Mouse (Mus musculus) lung, adult 2 months (tissue): Measurements from ENCODE around the gene Rfx5. TPM values are rescaled to one million over a fixed set of nuclear protein-coding genes. Genes with fewer than 3 reads are reported as not detected.
A peak's percentile ranks its signal among the peaks of the same experiment; 100 is the strongest.
"Not testable (repeated sequence)": the region's sequence is repeated elsewhere in the genome, so short reads cannot be mapped to it uniquely, and the experiment has no call there.

Source experiments
- DNase-seq: peaks from one replicate; pipeline ENCODE4 v3.0.0; 2022
- H3K4me1 ChIP-seq: fragments of 200-500 bp; 2 replicates; pipeline ENCODE4 v1.6.1; 2011; ENCODE audit warnings: low read length; ENCODE audit not compliant: control insufficient read depth, insufficient read depth
- H3K4me3 ChIP-seq: fragments of 200-500 bp; replicated peaks from 2 replicates; pipeline ENCODE3; 2011; ENCODE audit warnings: low read depth, mild to moderate bottlenecking, control low read depth, low read length; ENCODE audit errors: extremely low read depth
- CTCF ChIP-seq: fragments of 200-500 bp; IDR thresholded peaks from 2 replicates; pipeline ENCODE4 v1.5.1; 2011; ENCODE audit warnings: mild to moderate bottlenecking, low read length, control low read depth; ENCODE audit not compliant: insufficient read depth
- POLR2A ChIP-seq: fragments of 200-500 bp; IDR thresholded peaks from 2 replicates; pipeline ENCODE4 v1.6.1; 2011; ENCODE audit warnings: low read depth, mild to moderate bottlenecking, control low read depth, low read length, borderline replicate concordance; ENCODE audit errors: extremely low read depth
- WGBS: fragments of 180-500 bp; shearing (Covaris S2); methylation state at CpG from one replicate; pipeline ENCODE4 v1.1.7; 2018; 5-methylcytosine and 5-hydroxymethylcytosine counted together
- polyA plus RNA-seq: library from polyadenylated mRNA; depleted of rRNA; stranded (reverse); fragments of >200 nt; gene quantifications from 2 replicates; pipeline ENCODE4 v1.2.3, GENCODE M21; 2012

The Rfx5 gene
- polyA plus RNA-seq, 1 experiment = 14.6 TPM

DNA sequence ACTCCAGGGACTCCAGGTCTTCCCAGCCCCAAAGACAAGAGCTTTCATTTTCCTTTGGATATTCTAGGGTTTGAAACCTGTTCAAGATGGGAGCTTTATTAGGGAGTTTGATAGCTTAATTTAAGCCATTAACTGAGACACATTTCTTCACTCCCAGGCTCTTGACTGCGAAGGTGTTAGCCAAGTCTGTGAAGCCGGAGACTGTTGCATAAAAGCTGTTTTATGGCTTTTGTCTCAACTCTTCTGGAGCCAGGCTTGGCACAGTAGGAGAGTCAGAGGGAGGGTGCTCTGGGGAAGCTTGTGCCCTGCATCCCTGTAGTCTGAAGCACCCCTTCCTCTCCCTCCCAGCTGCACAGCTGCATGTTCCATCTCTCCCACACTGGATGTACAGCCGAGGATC is 31.5 kb upstream of the Rfx5 start:
- Histone ChIP-seq H3K4me3 (no peak overlapping the region), H3K4me1 (peaks cover 6% of the 10 kb centered on the region; the same call in 1 of the 2 replicates)
- 36% methylated on average over 3 of the region's 3 CpGs for WGBS
- TF ChIP-seq POLR2A = no peak
- DNase-seq = no peak

DNA sequence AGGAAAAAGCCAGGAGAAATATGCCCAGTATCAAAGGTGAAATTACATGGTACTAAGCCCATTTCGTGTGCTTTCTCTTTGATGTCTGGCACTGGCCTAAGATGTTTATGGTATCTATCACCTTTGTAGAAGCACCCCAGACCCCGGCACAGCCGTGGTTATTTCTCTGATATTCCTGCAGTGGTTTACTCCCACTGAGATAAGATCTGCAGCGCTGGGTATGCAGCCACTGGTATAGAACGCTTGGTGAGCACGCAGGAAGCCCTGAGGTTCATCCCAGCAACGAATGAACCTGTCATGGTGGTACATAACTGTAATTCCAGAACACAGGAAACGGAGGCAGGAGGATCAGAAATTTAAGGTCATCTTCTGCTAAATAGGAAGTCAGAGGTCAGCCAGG is 29.2 kb upstream of the Rfx5 start:
- Histone ChIP-seq H3K4me3 (no peak overlapping the region), H3K4me1 (peaks cover 3% of the 10 kb centered on the region; the same call in 1 of the 2 replicates)
- DNase-seq = no peak
- TF ChIP-seq CTCF (no peak), POLR2A (no peak)
- WGBS = 48% methylated on average over 8 of the region's 8 CpGs

DNA sequence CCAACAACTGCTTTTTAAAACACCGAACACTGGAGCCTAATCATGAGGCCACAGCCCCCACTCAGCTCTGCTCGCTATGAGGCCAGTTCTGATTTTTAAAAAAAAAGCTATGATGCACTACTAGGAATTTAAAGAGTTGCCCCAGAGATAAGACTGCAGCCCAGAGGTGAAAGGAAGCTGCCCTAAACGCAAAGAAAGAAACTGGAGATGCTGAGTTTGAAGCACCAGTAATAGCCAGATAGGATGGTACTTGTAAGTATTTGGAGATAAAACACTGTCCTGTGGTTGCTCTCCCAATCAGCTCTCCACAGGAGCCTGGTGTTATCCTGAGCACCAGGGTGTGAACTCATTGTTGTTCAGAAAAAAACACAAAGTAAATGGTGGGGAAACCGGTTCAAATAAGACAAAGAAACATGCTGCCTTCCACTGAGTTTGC is 27.6 kb upstream of the Rfx5 start:
- WGBS = 50% methylated on average over 4 of the region's 4 CpGs
- H3K4me1 ChIP-seq, DNase-seq, H3K4me3 ChIP-seq: not testable (repeated sequence)

DNA sequence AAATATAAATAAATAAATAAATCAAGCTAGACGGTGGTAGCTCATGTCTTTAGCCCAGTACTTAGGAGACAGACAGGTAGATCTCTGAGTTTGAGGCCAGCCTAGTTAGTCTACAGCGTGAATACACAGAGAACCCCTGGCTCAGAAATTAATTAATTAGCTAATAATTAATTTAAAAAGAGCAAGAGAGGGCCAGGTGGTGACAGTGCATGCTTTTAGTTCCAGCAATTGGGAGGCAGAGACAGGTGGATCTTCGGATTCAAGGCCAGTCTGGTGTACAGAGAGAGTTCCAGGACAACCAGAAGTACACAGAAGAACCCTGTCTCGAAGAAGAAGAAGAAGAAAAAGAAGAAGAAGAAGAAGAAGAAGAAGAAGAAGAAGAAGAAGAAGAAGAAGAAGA is 24.9 kb upstream of the Rfx5 start:
- 89% methylated on average over 4 of the region's 4 CpGs for WGBS
- DNase-seq = not testable (repeated sequence)

DNA sequence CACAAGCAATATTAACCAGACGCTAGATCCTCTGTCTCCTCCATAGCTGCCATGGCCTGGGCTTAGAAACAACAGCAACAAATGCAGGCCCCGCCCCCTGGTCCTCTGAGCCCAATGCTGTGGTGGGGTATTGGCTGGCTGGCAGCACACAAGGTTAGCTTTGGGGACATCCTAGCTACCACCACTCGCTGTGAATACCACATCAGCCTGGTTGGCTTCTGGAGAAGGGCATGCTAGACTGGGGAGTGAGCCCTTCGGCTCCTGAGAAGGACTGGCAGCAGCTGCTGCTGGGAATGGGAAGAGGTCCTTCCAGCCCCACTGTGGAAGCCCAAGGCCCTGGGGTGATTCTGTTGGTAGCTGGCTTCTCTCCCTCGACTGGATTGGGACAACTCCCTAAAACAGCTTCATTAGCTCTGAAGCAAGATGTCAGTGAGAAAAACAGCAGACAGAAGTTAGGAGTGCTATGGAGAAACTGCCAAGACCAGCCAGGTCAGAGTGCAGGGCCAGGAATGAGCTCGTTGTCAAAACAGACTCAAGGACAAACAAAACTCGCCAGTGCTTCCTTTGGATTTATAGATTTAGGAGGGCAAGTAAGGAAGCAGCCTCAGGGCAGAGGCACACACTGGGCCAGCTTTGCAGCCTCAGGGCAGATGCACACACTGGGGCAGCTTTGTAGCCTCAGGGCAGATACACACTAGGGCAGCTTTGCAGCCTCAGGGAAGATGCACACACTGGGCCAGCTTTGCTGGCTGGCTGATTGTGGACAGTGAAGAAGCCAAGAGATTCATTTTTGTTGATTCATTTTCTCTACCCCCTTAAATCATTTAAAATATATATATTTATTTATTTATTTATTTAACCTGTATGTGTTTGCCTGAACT is 23.2 kb upstream of the Rfx5 start:
- H3K4me3 ChIP-seq, DNase-seq: not testable (repeated sequence)
- peaks cover 13% of the 10 kb centered on the region for H3K4me1 ChIP-seq
- WGBS = 41% methylated on average over 7 of the region's 7 CpGs

More for the DNA sequence above, 24.9 kb upstream of the Rfx5 start:
- H3K4me3 ChIP-seq = not testable (repeated sequence)
- H3K4me1 ChIP-seq = peaks cover 13% of the 10 kb centered on the region

DNA sequence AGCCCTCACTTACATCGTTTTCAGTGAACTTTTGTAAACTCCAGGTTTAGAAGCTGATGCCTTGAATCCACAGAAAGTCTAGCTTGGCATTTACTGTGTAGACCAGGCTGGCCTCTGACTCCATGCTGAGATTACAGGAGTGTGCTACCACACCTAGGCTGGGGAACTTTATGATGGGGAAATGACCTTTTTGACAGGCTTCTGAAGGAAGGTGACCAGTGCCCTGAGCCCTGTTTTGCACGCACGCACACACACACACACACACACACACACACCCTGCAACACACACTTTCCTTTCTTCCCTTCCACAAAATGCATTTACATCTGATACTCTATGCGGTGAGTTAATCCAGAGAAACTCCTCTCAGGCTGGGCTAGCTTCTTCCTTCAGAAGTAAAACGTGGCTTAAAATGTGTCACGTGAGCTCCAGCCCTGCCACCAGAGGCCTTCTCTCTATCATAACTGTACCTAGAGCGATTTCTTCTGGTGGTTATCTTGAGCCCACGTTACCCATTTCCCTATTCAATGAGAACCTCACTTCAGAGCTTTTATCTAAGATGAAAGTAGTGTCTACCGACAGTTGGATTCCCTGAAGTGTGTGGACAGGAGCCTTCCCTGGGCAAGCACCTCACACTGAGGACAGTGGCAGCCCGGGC is 22.3 kb upstream of the Rfx5 start:
- H3K4me1 ChIP-seq = peaks cover 13% of the 10 kb centered on the region
- WGBS = 83% methylated on average over 10 of the region's 10 CpGs
- not testable (repeated sequence) for DNase-seq, H3K4me3 ChIP-seq

DNA sequence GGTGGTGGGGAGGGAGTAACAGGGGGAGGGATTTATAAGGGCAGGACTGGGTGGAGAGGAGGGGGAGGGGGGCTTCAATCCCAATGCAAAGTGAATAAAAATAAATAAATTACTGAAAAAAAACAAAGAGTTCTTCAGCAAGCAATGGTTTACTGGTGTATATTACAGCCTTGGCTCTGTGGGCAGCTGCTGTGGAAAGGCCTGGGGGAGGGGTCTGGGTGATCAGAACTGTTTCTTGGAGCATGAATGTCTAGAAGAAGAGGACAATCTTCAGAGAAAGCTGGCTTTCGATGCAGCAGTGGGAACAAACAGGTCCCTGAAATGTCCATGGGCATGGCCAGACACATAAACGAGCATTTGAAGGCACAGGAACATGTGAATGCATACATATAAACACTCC is 21.6 kb upstream of the Rfx5 start:
- not testable (repeated sequence) for DNase-seq, H3K4me3 ChIP-seq
- WGBS = 47% methylated on average over 2 of the region's 2 CpGs

DNA sequence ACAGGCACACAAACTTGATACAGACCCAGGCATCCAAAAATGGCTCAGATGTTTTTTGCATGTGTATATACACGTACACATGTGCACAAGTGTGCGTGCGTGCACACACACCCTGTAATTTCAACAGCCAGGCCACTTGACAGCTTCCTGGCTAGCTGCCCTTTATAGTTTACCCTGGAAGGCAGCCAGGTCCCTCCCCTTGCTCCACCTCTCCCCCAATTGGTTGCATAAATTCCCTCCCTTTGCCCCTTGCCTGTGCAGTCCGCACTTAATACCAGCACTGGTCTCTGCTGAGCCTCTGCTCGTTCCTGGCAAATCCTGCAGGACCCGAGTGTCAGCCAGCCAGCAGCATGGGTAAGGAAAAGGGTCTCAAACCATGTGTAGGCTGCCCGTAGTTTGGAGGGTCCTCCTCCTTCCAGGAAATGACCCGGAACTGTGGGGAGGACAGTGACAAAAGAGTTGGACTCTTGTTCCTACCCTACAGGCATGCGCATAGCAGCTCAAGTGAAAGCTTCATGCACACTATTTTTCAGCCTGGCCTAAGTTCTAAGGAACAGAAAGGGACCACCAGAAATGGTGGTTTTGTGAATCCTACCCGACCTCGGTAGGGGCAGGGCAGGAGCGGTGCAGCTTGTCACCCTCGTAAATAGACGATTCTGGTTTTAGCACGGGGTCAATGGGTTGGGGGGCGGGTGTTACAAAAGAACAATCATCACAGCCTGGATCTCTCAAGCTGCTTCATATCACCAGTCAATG is 20.9 kb upstream of the Rfx5 start, which contains the start of gene Selenbp1:
TSS of gene Selenbp1 (plus strand) at position 248 of the 756 bp plus-strand sequence.
- WGBS = 1% methylated on average over 16 of the region's 16 CpGs
- TF ChIP-seq POLR2A (peak; percentile 98), CTCF (no peak)
- peak; percentile 96 for DNase-seq

More for the DNA sequence above, 21.6 kb upstream of the Rfx5 start:
- H3K4me1 ChIP-seq = not testable (repeated sequence)

DNA sequence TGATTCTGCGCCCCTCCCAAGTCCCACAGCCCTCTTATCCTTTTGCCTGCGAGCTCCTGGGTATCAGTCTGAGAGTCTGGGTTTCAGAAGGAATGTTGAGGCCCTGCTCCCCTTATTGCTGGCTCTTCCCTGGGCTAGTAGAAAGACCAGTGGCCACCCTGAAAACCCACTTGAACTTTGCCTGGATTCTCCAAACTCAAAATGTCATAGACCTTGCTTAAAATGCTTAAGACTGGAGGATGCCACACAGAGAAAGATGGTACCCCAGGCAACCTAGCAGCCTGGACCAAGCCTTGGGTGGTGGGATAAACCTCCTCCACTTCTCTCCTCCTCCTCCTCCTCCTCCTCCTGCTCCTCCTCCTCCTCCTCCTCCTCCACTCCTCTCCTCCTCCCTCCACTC is 20.3 kb upstream of the Rfx5 start:
- peak overlapping the region; percentile 4 for H3K4me3 ChIP-seq
- not testable (repeated sequence) for H3K4me1 ChIP-seq, DNase-seq
- peak; percentile 69; the same call in 1 of the 2 replicates for TF ChIP-seq POLR2A
- 0% methylated on average over 1 of the region's 2 CpGs for WGBS

More for the DNA sequence above, 20.9 kb upstream of the Rfx5 start, which contains the start of gene Selenbp1:
- peaks cover 9% of the 10 kb centered on the region for H3K4me1 ChIP-seq
- H3K4me3 ChIP-seq = peak within 1 kb of the TSS; percentile 78

DNA sequence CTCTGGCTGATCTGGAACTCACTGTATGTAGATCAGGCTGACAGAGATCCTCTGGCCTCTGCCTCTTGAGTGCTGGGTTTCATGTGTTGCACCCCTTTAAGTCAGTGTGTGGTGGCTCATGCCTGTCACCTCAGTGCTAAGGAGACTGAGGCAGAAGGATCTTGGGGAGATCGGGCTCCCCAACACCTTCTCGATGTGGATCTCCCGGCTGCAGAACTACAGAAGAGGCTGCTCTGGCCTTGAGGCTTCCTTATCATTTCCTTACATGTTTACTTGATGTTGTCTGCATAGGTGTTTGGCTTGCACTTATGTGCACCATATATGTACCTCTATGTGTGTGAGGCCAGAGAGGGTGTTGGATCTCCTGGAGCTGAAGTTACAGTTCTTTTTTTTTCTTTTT is 19.3 kb upstream of the Rfx5 start:
- WGBS = 70% methylated on average over 3 of the region's 3 CpGs
- not testable (repeated sequence) for DNase-seq, H3K4me1 ChIP-seq
- peak overlapping the region; percentile 52 for H3K4me3 ChIP-seq

DNA sequence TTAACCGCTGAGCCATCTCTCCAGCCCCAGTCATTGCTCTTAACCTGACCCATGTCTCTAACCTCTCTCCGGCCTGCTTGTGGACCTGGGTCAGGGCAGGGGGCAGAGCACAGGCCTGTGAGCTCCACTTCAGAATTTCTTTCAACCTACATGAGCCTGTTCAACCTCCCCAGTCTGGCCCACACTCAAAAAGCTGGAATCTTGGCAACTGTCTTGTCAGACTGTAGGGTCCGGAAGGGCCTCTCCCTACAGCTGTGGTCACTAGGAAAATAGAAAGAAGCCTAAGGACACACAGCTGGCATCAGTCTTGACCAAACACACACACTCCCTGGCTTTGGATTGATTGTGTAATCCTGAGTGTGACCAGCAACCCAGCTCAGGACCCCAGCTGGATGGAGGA is 18.5 kb upstream of the Rfx5 start:
- DNase-seq = peak; percentile 62
- H3K4me1 ChIP-seq, H3K4me3 ChIP-seq: not testable (repeated sequence)
- WGBS = 47% methylated on average over 3 of the region's 3 CpGs

DNA sequence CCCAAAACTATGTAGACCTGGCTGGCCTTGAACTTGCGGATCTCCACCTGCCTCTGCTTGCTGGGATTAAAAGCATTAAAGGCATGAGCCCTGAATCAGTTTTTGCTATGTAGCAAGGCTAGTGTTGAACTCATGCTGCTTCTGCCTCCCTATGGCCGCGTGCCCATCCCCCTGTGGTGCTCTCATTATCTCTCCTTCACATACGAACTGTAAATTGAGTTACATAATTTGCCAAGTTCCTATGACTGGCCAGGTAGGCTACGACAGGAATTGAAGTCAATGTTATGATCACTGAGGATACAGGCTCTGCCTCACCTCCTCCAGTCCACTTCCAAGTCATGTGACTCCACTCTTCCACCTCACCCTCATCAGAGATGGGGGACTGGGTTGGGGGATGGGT is 17.7 kb upstream of the Rfx5 start:
- DNase-seq, H3K4me1 ChIP-seq, H3K4me3 ChIP-seq: not testable (repeated sequence)
- whole genome bisulfite sequencing = 66% methylated on average over 5 of the region's 5 CpGs

DNA sequence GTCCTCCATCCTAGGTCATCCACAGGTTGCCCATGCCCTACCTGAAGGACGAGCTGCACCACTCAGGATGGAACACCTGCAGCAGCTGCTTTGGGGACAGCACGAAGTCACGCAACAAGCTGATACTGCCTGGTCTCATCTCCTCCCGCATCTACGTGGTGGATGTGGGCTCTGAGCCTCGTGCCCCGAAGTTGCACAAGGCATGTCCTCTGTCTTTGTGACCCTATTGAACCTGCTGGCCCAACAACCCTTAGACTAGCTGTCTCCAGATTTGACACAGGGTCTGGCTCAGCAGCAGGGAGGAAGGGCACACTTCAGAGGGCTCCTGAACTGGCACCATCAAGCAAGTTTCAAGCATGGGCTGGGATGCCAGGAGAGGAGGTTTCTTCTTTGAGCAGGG is 16.7 kb upstream of the Rfx5 start:
- DNase-seq, H3K4me3 ChIP-seq, H3K4me1 ChIP-seq: not testable (repeated sequence)
- WGBS = 81% methylated on average over 6 of the region's 7 CpGs

DNA sequence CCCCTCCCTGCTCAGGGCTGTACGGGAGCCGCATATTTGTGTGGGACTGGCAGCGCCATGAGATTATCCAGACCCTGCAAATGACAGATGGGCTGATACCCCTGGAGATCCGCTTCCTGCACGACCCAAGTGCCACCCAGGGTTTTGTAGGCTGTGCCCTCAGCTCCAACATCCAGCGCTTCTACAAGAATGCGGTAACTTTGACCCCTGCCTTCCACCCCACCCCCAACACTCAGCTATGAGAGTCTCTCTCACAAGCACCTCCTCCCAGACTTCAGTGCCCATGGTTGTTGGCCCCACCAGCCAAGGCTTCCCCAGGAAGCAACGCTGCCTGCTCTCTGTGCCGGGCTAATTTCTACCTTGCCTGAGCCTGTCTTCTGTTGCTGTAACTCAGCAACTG is 13.8 kb upstream of the Rfx5 start:
- H3K4me1 ChIP-seq, H3K4me3 ChIP-seq, DNase-seq: not testable (repeated sequence)
- 49% methylated on average over 9 of the region's 9 CpGs for WGBS
